Mouse (Mus musculus): Measurements from ENCODE around the gene 9430097D07Rik. TPM values are rescaled to one million over a fixed set of nuclear protein-coding genes. Genes with fewer than 3 reads are reported as not detected.

The 9430097D07Rik gene
- total RNA-seq, 1 experiment from 2014 or later, result not detected

- peak; percentile 99 for DNase-seq
Measured at GRCm38 (mm10) chr2:32534733-32535471, 40.6 kb downstream of the 9430097D07Rik start, which contains the start of gene Fam102a. TSS of gene Fam102a (plus strand) at chr2:32535332.

DNA sequence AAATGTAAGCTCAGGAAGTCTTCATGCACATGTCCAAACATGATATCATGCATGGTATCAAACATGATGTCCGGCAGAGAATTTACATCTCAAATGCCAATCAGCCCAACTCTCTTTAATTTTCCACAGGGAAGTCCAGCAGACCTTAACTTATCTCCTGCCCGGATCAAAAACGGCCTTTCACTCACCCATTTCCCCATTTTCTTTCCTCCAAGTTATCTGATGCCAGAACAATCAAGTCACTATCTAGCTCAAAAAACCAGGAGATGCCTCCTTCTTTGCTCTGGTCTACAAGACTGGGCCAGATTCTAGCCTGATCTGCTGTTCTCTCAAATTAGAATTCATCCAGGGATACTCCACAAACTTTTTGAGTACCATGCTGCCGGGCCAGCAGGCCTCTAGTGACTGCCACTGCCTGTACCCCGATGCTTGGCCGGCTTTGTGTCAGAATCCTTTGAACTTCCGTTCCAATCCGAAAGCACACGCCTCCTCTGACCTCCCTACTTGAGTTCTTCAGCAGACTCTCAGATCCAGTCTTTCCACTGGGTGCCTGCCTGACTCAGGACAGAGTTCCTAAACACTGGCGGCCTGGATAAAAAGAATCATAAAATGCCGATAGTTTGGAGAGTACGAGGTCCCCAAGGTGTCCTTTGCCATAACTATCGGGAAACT, 41.3 kb downstream of the 9430097D07Rik start:
- DNase-seq, result peak; percentile 73

DNA sequence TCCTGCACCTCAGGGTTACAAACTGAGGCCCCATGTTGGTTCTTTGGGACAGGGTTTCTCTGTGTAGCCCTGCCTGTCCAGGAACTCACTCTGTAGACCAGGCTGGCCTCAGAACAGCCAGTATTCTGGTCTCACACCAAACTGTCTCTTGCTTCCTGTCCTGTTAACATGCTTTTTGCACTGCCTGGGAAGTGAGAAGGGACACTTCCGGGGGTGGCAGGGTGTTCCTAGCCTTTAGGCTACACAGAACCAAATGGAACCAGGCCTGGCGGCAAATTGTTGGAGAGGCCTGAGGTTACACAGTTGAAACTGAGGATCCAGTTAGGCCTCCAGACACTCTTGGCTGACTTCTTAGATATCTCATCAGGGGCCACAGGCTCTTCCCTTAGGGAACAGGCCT, 42.3 kb downstream of the 9430097D07Rik start:
- no peak for DNase-seq

GRCm38 (mm10) chr2:32530479-32530878, 45.0 kb downstream of the 9430097D07Rik start:
- no peak for DNase-seq

DNA sequence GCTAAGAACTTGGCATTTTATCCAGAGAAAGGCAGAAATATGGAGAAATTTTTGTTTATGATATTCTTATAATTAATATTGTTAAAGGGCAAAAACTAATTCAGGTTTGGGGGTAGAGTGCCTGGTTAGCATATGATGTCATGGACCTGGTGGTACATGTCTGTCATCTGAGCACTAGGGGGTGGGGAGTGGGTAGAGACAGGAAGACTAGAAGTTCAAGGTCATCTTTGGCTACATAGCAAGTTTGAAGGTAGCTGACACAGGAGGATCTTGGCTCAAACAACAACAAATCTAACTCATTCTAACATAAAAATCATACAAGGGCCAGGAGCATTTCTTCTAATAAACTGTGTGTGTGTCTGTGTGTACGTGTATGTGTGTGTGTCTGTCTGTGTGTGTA, 47.2 kb downstream of the 9430097D07Rik start:
- no peak for DNase-seq

DNA sequence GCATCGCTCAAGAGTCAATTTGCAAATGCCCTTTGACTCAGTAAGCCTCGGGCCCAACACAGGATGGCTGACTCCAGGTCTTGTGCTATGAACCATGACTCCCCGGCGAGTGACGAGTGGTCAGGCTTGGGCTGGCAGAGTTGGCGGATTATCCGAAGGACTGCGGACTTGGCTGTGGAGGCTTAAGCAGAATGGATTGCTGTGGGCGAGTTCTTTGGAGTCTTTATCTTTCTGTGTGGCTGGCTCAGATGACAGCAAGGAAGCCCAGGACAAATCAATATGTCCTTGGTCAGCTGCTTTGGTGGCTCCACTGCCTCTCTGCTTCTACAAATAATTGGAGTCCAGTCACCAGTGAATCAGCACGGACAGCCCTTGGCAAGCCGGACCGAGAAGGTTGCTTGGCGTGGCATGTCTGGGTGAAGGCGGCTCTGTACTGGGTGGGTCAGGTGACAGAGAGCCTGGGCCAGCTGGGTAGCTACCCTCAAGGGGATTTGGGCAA, 48.0 kb downstream of the 9430097D07Rik start:
- DNase-seq, result peak; percentile 87

DNA sequence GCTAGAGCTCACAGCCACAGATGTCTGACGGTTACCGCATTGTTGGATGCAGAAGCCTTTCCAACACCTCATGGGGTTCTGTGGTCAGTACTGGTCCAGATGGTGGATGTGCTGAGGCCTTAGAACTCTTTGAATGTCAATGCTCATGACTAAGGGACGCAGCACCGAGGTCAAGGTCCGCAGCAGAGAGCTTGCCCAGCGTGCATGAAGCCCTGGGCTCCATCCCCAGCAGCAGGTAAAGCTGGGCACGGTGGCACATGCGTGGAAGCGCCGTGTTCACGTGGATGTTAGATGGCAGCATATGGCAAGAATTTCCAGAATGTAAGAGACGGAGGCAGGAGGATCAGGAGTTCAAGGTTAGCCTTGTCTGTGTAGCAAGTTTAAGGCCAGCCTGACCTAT, 49.7 kb downstream of the 9430097D07Rik start:
- no peak for DNase-seq

- no peak for DNase-seq
Measured at GRCm38 (mm10) chr2:32524536-32525031, 50.9 kb downstream of the 9430097D07Rik start.

Other genes starting within 250 kb of the 9430097D07Rik start
- gene Ciz1, start 223.4 kb downstream of the 9430097D07Rik start, total RNA-seq (2021), result 61.8 and 67.0 TPM in 2 replicates
- gene Dnm1, start 222.3 kb downstream of the 9430097D07Rik start, total RNA-seq (2021), result 18.9 and 26.7 TPM in 2 replicates
- gene 1110008P14Rik, start 193.7 kb downstream of the 9430097D07Rik start, total RNA-seq (2021), result 142 and 159 TPM in 2 replicates
- 7.1 and 9.6 TPM in 2 replicates for gene Lcn2, start 187.4 kb downstream of the 9430097D07Rik start, total RNA-seq (2021)
- gene Ptges2, start 179.8 kb downstream of the 9430097D07Rik start, total RNA-seq (2021), result 75.8 and 80.5 TPM in 2 replicates
- gene Naif1, start 125.2 kb downstream of the 9430097D07Rik start, total RNA-seq (2021), result 4.3 and 4.4 TPM in 2 replicates
- gene Slc25a25, start 124.2 kb downstream of the 9430097D07Rik start, total RNA-seq (2021), result 63.6 and 119 TPM in 2 replicates
- 25.6 and 28.7 TPM in 2 replicates for gene Fam102a, start 40.4 kb downstream of the 9430097D07Rik start, total RNA-seq (2021)
- 47.8 and 61.8 TPM in 2 replicates for gene Dpm2, start 4.8 kb downstream of the 9430097D07Rik start, total RNA-seq (2021)
- 0.23 TPM in 1 of 2 replicates, not detected in the other for gene Pip5kl1, start 887 bp downstream of the 9430097D07Rik start, total RNA-seq (2021)
- 12.0 and 13.5 TPM in 2 replicates for gene St6galnac4, start 11.4 kb upstream of the 9430097D07Rik start, total RNA-seq (2021)
- gene St6galnac6, start 24.0 kb upstream of the 9430097D07Rik start, total RNA-seq (2021), result 54.1 and 56.5 TPM in 2 replicates
- gene Ak1, start 46.1 kb upstream of the 9430097D07Rik start, total RNA-seq (2021), result 53.2 and 61.4 TPM in 2 replicates
- 105 and 106 TPM in 2 replicates for gene Eng, start 70.9 kb upstream of the 9430097D07Rik start, total RNA-seq (2021)
- gene Fpgs, start 128.5 kb upstream of the 9430097D07Rik start, total RNA-seq (2021), result 16.2 and 35.8 TPM in 2 replicates
- gene Cdk9, start 137.4 kb upstream of the 9430097D07Rik start, total RNA-seq (2021), result 67.4 and 79.7 TPM in 2 replicates
- 29.8 and 39.3 TPM in 2 replicates for gene Sh2d3c, start 145.4 kb upstream of the 9430097D07Rik start, total RNA-seq (2021)
- gene 6330409D20Rik, start 165.3 kb upstream of the 9430097D07Rik start, total RNA-seq (2021), result not detected in 2 replicates
- 25.3 and 26.8 TPM in 2 replicates for gene Tor2a, start 181.6 kb upstream of the 9430097D07Rik start, total RNA-seq (2021)
- 0.26 TPM in 1 of 2 replicates, not detected in the other for gene Ttc16, start 199.9 kb upstream of the 9430097D07Rik start, total RNA-seq (2021)
- gene Ptrh1, start 200.1 kb upstream of the 9430097D07Rik start, total RNA-seq (2021), result 5.1 and 5.9 TPM in 2 replicates
- not detected in 2 replicates for gene Cfap157, start 208.7 kb upstream of the 9430097D07Rik start, total RNA-seq (2021)

All from adrenal gland, postnatal 14 days (tissue).